Mouse (Mus musculus): ENCODE measurements around the gene Pax6. TPM values are rescaled to one million over a fixed set of nuclear protein-coding genes. Genes with fewer than 3 reads are reported as not detected.

The Pax6 gene
- total RNA-seq (2023) = not detected

DNA sequence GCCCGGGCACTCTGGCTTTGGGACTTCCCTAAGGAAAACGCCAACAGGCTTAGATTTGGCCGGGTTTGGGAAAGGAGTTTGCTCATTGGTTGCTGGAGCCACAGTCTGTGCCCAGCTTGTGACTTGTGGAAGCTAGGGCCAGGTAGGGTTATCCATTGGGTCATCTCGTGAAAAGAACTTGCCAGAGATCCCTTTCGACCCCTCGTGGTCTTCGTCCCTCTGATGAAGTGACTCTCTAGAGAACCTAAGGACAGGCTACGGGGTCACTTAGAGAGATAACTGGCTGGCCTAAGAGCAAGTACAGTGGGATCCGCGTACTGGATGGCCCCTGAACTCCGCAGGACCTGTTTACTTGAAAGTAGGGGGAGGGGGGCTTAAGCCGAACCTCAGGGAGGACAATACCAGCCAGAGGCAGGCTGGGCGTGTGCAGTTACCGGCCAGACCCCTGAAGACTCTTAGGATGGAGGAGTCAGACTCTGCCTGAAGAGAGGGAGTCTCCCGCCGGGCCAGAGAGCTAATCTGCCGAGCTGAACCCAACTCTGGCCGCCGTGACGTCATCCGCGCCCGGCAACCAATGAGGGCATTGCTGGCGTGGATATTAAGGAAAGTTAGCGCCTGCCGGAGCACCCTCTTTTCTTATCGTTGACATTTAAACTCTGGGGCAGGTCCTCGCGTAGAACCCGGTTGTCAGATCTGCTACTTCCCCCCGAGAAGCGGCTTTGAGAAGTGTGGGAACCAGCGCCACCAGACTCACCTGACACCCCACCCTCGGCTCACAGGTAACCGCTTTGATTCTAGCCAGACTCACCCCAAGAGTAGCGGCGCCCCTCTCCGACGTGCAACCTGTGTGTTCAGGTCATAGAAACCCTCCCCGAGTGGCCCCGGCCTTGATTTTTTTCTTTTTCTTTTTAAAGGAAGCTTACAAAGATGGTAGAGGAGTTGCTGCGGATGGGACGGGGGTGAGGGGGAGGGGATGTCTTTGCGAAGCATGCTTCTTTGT lies at the start of gene Pax6:
Gene Pax6, plus strand, starts transcription at position 630 of the 1,000 bp plus-strand sequence.

Other genes with a start within 250 kb of the Pax6 start
- gene Elp4, start 235.7 kb downstream of the Pax6 start, total RNA-seq (2023) = 1 to 10 TPM; 3.0 to 4.4 TPM
- 10 to 100 TPM; 11.4 to 13.2 TPM for gene Immp1l, start 235.7 kb downstream of the Pax6 start, total RNA-seq (2023)

All from neutrophil, adult 59 days (primary cell).